Mouse (Mus musculus): ENCODE data around the gene Hyal3. TPM values are rescaled to one million over a fixed set of nuclear protein-coding genes. Genes with fewer than 3 reads are reported as not detected.
A peak's percentile ranks its signal among the peaks of the same experiment; 100 is the strongest.
"Not testable (repeated sequence)": the region's sequence is repeated elsewhere in the genome, so short reads cannot be mapped to it uniquely, and the experiment has no call there.

The Hyal3 gene
- total RNA-seq, 4 experiments from 2014 or later = 1.0 to 1.7 (median 1.1) TPM

- no peak for DNase-seq (ENCODE audit: low spot score in 2 of 2)
Measured at GRCm38 (mm10) chr9:107550491-107551116, 30.0 kb upstream of the Hyal3 start.

GRCm38 (mm10) chr9:107551117-107551889 is 29.3 kb upstream of the Hyal3 start, which contains the start of gene Rassf1:
TSS of gene Rassf1 (plus strand) at chr9:107551555.
- DNase-seq (ENCODE audit: low spot score in 2 of 2) = no peak

GRCm38 (mm10) chr9:107551890-107552355 is 28.7 kb upstream of the Hyal3 start:
- DNase-seq (ENCODE audit: low spot score in 2 of 2) = no peak

GRCm38 (mm10) chr9:107552690-107553393 is 27.8 kb upstream of the Hyal3 start:
- DNase-seq (ENCODE audit: low spot score in 2 of 2) = no peak

GRCm38 (mm10) chr9:107553541-107554318 is 26.9 kb upstream of the Hyal3 start:
- DNase-seq (ENCODE audit: low spot score in 2 of 2) = no peak

- DNase-seq (ENCODE audit: low spot score in 2 of 2) = peak; percentile 84 to 95
Measured at GRCm38 (mm10) chr9:107554319-107554825, 26.2 kb upstream of the Hyal3 start.

GRCm38 (mm10) chr9:107555031-107555457 is 25.6 kb upstream of the Hyal3 start:
- no peak for DNase-seq (ENCODE audit: low spot score in 2 of 2)

- no peak for DNase-seq (ENCODE audit: low spot score in 2 of 2)
Measured at GRCm38 (mm10) chr9:107555701-107556100, 24.9 kb upstream of the Hyal3 start.

- no peak for DNase-seq (ENCODE audit: low spot score in 2 of 2)
Measured at GRCm38 (mm10) chr9:107556346-107556745, 24.3 kb upstream of the Hyal3 start.

GRCm38 (mm10) chr9:107563029-107563581 is 17.5 kb upstream of the Hyal3 start, which contains the start of gene Tusc2:
TSS of gene Tusc2 (plus strand) at chr9:107563255.
- DNase-seq (ENCODE audit: low spot score in 2 of 2) = peak; percentile 82 to 96

GRCm38 (mm10) chr9:107565556-107565955 is 15.1 kb upstream of the Hyal3 start:
- DNase-seq (ENCODE audit: low spot score in 2 of 2) = not testable (repeated sequence)

GRCm38 (mm10) chr9:107566041-107566709 is 14.4 kb upstream of the Hyal3 start:
- DNase-seq (ENCODE audit: low spot score in 2 of 2) = peak in 1 of 2 experiments; percentile 69

GRCm38 (mm10) chr9:107566855-107567254 is 13.8 kb upstream of the Hyal3 start:
- no peak for DNase-seq (ENCODE audit: low spot score in 2 of 2)

- DNase-seq (ENCODE audit: low spot score in 2 of 2) = no peak
Measured at GRCm38 (mm10) chr9:107567702-107568319, 12.8 kb upstream of the Hyal3 start, which contains the start of gene Hyal2. TSS of gene Hyal2 (plus strand) at chr9:107567945.

- peak; percentile 75 to 79 for DNase-seq (ENCODE audit: low spot score in 2 of 2)
Measured at GRCm38 (mm10) chr9:107568331-107569261, 12.0 kb upstream of the Hyal3 start.

- DNase-seq (ENCODE audit: low spot score in 2 of 2) = no peak
Measured at GRCm38 (mm10) chr9:107569270-107569669, 11.3 kb upstream of the Hyal3 start.

GRCm38 (mm10) chr9:107570016-107570415 is 10.6 kb upstream of the Hyal3 start:
- DNase-seq (ENCODE audit: low spot score in 2 of 2) = no peak

GRCm38 (mm10) chr9:107570845-107571244 is 9.8 kb upstream of the Hyal3 start:
- no peak for DNase-seq (ENCODE audit: low spot score in 2 of 2)

All from left cerebral cortex, adult 8-10 months (tissue).